Mouse (Mus musculus): ENCODE data around the gene She.

The She gene

DNA sequence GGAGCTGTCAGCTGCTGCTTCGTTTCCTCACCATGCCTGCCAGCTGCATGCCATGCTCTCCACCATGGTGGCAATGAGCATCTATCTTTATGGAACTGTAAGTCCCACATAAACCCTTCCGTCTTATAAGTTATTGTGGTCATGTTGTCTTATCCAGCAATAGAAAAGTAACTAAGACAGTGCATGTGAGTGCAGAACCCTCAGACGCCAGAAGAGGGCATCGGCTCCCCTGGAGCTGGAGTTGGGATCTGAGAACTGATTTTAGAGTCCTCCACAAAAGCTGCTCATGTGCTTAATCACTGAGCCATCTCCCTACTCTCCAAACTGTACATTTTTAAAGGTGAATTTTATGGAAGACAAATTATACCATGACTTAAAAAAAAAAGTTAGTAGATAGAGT lies 14.1 kb upstream of the She start:
- DNase-seq (ENCODE audit: low read depth), result no peak

- DNase-seq (ENCODE audit: low read depth), result no peak
Measured at GRCm38 (mm10) chr3:89818605-89819004, 12.6 kb upstream of the She start.

DNA sequence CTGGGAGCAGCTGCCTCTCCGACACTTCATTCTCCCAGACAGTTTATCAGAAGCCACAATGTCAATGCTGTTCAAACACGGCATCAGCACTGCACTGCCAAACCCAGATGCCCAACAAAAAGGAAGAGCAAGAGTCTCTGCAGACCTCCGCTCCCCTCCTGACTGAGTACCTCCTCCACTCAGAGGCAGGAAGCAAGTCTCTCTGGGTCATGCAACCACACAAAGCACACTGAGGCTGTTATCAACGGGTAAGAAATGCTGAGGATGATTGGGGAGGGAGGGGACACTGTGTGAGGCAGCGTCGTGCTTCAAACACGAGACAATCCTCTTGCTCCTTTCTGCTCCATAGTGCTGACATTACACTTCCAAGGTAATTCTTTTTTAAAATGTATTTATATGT lies 11.3 kb upstream of the She start:
- DNase-seq (ENCODE audit: low read depth), result no peak

DNA sequence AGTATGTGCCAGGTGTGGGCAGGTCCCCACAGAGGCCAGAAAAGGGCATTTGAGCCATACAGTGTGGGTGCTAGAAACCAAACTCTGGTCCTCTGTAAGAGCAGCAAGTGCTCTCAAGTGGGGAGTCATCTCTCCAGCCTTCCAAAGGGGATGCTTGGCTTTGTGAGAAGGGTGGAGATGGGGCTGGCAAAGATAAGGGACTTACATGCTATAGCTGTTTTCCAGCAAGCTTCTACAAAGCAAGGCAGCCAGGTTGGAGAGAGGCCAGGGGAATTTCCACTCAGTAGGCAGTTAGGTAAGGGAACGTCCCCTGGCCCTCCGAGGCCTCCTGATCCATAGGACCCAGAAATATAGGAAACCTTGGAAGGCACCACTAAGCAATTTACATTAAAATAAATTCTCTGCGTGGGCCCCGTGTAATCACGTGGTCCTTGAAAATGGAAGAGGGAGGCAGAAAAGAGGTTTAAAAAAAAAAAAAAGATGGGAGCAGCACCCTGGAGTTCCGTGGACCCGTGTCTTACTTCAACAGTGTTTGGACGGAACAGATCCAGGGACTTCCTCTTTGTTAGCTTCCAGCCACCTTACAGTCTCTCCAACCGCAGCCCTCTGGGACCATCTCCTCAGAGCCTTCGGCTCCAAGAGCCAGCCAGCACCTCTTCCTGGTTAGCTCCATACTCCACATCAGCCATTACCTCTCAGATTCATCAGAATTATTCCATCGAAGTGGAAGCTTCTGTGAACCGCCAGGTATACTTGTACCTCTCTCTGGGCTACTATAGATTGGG lies 10.7 kb upstream of the She start:
- no peak for DNase-seq (ENCODE audit: low read depth)

DNA sequence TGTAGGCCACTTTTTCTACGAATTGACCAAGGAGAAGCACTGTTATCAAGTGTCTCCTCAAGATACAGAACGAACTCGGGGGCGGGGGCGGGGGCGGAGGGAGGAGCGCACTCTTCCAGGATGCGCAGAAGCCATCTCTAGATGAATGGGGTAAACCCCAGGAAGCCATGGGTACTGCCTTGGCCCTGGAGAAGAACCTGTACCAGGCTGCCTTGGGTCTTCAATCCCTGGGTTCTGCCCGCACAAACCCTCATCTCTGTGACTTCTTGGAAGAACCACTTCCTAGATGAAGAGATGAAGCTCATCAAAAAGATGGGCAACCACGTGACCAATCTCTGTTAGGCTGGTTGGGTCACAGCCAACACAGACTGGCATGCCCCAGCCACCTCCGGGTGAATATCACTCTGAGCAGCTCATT lies 10.1 kb upstream of the She start:
- no peak for DNase-seq (ENCODE audit: low read depth)

GRCm38 (mm10) chr3:89821548-89822480 lies 9.4 kb upstream of the She start:
- no peak for DNase-seq (ENCODE audit: low read depth)

DNA sequence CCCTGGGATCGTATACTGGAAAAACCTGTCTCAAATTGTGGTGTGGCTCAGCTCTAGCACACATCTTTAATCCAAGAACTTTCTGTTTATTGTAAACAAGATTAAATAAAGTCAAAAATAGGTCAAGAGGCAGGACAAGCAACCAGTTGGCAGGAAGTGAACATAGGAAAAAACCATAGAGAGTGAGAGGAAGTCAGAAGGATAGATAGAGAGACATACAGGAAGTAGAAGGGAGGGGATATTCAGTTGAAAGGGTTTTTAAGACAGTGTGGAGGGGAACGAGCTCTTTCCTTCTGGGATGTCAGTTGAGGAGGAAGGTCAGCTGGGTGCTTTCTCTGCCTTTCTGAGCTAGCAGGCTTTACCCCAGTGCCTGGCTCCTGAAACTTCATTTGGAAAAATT lies 7.6 kb upstream of the She start:
- no peak for DNase-seq (ENCODE audit: low read depth)

- DNase-seq (ENCODE audit: low read depth), result no peak
Measured at GRCm38 (mm10) chr3:89826295-89826694, 4.9 kb upstream of the She start.

DNA sequence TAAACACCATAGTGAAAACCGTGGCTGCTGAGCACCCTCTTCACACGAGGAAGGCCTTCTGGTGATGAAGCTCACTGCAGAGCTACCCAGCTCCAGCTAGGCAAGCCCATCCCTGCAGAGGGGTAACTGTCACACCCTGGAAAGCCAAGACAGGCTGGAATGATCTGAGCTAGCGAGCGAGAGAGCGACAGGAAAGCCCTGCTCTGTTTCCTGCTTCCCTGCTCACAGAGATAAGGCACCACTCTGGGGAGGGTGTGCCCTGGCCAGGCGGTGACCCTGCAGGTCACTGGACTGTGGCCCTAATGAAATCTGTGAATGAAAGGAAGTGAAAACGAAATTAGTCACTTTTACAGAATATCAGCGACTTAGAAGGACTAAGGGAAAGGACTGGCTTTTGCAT lies 4.2 kb downstream of the She start:
- no peak for DNase-seq (ENCODE audit: low read depth)

- no peak for DNase-seq (ENCODE audit: low read depth)
Measured at GRCm38 (mm10) chr3:89842258-89842657, 11.1 kb downstream of the She start.

DNA sequence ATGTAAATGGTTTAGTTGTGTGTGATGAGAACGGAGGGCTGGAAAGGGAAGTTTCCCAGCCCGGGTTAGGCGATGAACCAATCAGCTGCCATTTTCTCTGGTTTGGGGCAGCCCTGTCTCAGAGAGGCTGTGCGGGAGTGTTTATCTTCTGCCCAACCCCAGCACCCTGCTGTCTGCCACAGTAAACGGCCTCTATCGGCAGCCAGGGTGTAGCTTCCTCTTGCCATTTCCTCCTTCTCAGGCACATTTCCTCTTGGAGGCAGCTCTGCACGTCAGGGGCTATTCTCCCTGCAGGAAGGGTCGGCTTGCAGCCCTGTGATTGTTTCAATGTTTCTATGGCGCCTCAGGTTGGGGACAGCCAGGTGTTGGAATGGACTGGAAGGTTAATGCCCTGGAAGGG lies 12.0 kb downstream of the She start:
- no peak for DNase-seq (ENCODE audit: low read depth)

DNA sequence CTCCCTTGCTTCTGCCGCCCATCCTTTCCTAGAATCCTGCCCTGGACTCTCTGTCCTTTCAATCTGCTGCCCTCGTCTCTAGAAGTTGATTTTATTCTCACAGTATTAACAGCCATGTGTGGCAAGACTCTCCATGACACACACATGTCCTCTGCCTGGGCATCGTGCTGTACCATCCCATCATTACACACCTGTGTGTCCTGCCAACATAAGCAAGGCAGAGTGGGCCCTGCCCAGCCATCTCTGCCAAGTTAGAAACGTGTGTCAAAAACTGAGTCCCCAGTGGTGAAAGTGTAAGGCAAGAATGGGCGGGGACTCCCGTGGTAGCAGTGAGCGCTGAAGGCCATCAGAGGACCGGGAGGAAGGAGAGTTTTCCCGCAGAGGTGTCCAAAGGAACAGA lies 14.6 kb downstream of the She start:
- DNase-seq (ENCODE audit: low read depth), result no peak

- no peak for DNase-seq (ENCODE audit: low read depth)
Measured at GRCm38 (mm10) chr3:89847126-89847525, 16.0 kb downstream of the She start.

DNA sequence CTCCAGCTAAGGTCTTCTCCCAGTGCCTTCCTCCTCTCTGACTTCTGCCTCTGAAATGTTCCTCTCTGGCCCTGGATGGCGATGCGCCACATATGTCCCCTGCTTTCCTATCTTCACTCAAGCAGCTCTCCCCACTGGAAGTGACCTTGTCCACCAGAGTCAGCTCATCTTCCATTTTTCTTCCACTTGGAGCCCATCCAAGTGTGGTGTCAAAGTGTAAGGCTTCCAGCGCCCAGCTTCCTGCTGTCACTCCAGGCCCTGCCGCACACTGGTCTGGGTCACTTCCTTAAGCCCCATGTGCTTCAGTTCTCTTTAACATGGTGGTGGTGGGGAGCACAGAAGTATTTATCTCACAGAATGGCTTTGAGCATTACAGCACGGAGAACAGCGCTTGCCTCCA lies 16.4 kb downstream of the She start:
- no peak for DNase-seq (ENCODE audit: low read depth)

DNA sequence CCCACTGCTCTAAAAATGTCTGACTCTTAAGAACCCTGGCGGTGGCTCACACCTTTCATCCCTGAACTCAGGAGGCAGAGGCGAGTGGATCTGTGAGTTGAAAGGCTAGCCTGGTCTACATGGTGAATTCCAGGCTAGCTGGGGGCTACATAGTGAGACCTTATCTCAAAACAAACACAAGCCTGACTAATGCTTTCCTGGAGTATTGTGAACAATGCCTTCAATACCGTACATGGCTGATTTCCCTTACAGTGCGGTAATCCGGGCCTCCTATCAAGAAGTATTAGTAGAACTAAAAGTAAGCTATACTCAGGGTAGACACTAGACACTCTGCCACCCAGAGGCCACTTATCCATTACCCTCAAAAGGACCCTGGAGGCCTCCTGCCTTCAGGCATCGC lies 16.9 kb downstream of the She start:
- no peak for DNase-seq (ENCODE audit: low read depth)

DNA sequence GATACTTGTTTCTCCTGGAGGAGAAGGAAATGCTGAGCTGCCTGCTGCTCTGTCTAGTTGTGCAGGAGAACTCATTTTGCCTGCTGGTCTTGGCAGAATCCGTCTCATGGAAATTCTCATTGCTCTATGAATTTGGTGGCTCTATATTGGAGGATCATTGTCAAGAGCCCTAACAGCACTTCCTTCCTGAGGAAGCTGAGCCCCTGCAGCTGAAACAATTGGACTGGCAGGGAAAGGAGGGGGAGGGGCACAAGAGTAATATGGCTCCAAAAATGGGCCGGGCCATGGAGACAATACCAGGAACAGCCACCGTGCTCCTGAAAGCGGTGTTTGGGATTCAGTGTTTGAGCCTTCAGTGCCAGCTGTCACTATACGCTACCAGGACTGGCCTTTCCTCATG lies 22.6 kb downstream of the She start:
- no peak for DNase-seq (ENCODE audit: low read depth)

DNA sequence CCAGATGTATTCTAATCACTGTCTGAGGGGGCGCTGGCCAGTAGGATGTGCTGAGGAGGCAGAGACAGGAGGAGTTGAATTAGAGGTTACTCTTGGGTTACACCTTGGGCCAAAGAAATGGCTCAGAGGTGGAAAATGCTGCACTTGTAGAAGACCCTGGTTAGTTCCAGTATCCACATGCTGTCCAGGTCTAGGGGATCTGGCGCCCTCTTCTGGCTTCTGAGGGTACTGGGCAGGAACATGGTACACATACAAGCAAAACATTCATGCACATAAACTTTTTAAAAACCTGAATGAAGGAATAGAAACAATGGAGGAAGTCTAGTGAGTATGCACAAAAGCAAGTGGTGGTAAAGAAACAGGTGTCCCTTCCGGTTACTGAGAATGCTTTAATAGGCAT lies 26.2 kb downstream of the She start:
- DNase-seq (ENCODE audit: low read depth), result no peak

DNA sequence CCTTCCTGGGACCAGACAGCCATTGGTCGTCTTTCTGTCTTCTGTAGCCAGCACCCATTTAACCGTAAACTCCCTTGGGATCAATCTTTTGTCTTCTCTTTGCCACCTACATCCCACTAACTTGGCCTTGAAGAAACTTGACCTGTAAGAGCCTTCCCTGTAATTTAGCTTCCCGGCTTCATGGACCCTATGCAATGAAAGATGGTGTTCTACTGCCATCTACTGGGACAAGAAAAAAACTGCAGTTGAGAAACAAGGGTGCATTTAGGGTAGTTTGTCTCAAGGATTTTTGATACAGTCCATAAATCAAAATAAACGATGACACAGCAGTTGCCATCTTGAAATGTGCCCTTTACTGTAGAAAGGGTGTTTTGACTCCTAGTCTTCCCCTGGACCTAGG lies 27.0 kb downstream of the She start:
- no peak for DNase-seq (ENCODE audit: low read depth)

- no peak for DNase-seq (ENCODE audit: low read depth)
Measured at GRCm38 (mm10) chr3:89858888-89859287, 27.7 kb downstream of the She start.

DNA sequence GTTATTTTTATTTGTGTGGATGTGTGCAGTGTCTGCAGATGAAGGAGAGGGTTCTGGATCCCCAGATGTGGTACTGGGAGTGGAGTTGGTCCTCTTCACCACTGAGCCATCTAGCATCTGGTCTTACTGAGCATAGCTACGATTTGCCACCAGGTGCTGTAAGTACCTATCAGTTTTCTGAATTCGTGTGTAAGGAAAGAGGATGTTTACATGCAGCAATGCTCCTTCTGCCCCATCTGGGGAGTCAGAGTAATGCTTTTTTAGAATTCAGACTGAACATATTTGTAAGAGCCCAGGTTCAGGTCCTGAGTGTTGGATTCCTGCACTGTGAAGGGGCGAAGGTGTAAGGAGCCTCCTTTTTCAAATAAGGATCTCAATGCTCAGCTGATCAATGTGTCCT lies 28.8 kb downstream of the She start:
- DNase-seq (ENCODE audit: low read depth), result no peak

DNA sequence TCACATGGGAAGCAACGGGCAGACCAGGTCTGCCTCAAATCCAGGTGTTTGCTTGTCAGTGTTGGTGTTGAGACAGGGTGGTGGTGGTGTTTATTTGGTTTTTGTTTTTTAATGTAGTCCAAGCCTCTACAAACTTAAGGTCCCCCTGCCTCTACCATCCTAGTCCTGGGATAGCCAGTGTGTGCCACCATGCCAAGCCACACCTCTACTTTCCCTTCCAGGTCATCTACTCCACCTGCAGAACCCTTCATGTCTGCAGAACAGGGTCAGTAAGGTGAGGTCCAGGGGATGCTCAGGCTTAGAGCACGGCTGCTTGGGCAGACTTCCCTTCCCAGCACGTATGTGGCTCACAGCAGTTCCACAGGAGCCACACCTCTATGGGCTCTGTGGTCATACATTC lies 29.2 kb downstream of the She start:
- no peak for DNase-seq (ENCODE audit: low read depth)

DNA sequence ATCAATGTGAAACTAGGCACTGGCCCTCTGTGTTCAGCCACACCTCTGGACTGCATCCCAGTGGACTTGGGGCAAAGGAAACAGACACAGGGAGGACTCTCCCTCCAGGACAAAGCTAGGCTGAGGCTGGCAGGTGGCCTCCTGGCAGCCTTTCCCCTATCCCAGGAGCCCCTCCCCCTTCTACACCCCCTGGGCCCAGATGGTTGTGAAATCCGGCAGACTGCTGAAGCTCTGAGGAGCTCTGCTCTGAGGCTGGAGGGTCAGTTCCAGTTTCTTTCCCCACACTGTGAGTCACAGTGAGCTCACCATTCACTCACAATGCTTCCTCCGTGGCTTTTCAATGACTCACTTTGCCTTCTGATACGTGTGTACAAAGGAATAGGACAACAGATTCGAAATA lies 29.9 kb downstream of the She start:
- DNase-seq (ENCODE audit: low read depth), result peak; percentile 94

GRCm38 (mm10) chr3:89862182-89862761 lies 31.1 kb downstream of the She start:
- DNase-seq (ENCODE audit: low read depth), result no peak
